Mouse (Mus musculus) heart, adult 11 months (tissue): ENCODE measurements around the gene Abca1.

ENCODE experiments used
- DNase-seq: peaks from one replicate; pipeline ENCODE4 v3.0.0; 2022

Abca1 gene

GRCm38 (mm10) chr4:53082451-53082850 lies 77.2 kb downstream of the Abca1 start:
- peak; percentile 96 for DNase-seq

GRCm38 (mm10) chr4:53081851-53082250 lies 77.8 kb downstream of the Abca1 start:
- DNase-seq, result peak; percentile 90

- DNase-seq, result peak; percentile 60
Measured at GRCm38 (mm10) chr4:53080290-53080689, 79.4 kb downstream of the Abca1 start.

- peak; percentile 92 for DNase-seq
Measured at GRCm38 (mm10) chr4:53078793-53079310, 80.8 kb downstream of the Abca1 start.

- DNase-seq, result peak; percentile 85
Measured at GRCm38 (mm10) chr4:53076788-53077350, 82.8 kb downstream of the Abca1 start.

GRCm38 (mm10) chr4:53073025-53073424 lies 86.7 kb downstream of the Abca1 start:
- DNase-seq, result peak; percentile 82

GRCm38 (mm10) chr4:53062301-53063008 lies 97.2 kb downstream of the Abca1 start:
- DNase-seq, result peak; percentile 88

- no peak for DNase-seq
Measured at GRCm38 (mm10) chr4:53046238-53047022, 113.3 kb downstream of the Abca1 start.

GRCm38 (mm10) chr4:53045807-53046206 lies 113.9 kb downstream of the Abca1 start:
- no peak for DNase-seq

GRCm38 (mm10) chr4:53043819-53044218 lies 115.9 kb downstream of the Abca1 start:
- DNase-seq, result peak; percentile 84

GRCm38 (mm10) chr4:53030326-53030948 lies 129.3 kb downstream of the Abca1 start:
- DNase-seq, result peak; percentile 82

- no peak for DNase-seq
Measured at GRCm38 (mm10) chr4:53027811-53028210, 131.9 kb downstream of the Abca1 start.

GRCm38 (mm10) chr4:53024397-53024796 lies 135.3 kb downstream of the Abca1 start:
- DNase-seq, result peak; percentile 90

- DNase-seq, result peak; percentile 76
Measured at GRCm38 (mm10) chr4:53023189-53023925, 136.3 kb downstream of the Abca1 start.

GRCm38 (mm10) chr4:53018392-53018791 lies 141.3 kb downstream of the Abca1 start:
- no peak for DNase-seq

GRCm38 (mm10) chr4:53015024-53015423 lies 144.7 kb downstream of the Abca1 start:
- DNase-seq, result no peak

- peak; percentile 72 for DNase-seq
Measured at GRCm38 (mm10) chr4:53014421-53014820, 145.3 kb downstream of the Abca1 start.

GRCm38 (mm10) chr4:53011732-53012361 lies 147.8 kb downstream of the Abca1 start, which contains the start of gene Nipsnap3b:
Gene Nipsnap3b (plus strand): TSS chr4:53011880.
- DNase-seq, result peak; percentile 100

- DNase-seq, result peak; percentile 70
Measured at GRCm38 (mm10) chr4:53009871-53010270, 149.8 kb downstream of the Abca1 start.

GRCm38 (mm10) chr4:53009183-53009582 lies 150.5 kb downstream of the Abca1 start:
- DNase-seq, result peak; percentile 68

- DNase-seq, result no peak
Measured at GRCm38 (mm10) chr4:53000154-53000553, 159.5 kb downstream of the Abca1 start.

GRCm38 (mm10) chr4:52999449-52999848 lies 160.2 kb downstream of the Abca1 start:
- DNase-seq, result no peak
